10 mouse cellular contexts compared by ENCODE assay signal in genomic region chr12:79680698-79681072, GRCm38 (mm10).
DNase-seq lines count a peak whose midpoint lies in the region; ATAC-seq and TF ChIP-seq lines count a peak whose summit lies in the region.
"Had no signal": no experiment of that assay in that cellular context is flagged by ENCODE, and none has a peak within 500 bp of the region (broad histone marks: within the 10 kb centered on the region; RNA-seq: fewer than 3 reads in every experiment).

No protein-coding gene starts in this region.

- no peaks in the 10 kb centered on the region for H3K27me3 ChIP-seq in heart, adult 2 months (ENCODE audit: control insufficient read depth, insufficient read depth, low read length)
- H3K27me3 ChIP-seq in lung, embryonic 16.5 days (ENCODE audit: control insufficient read depth, insufficient read depth, low read depth, low read length), result no peaks in the 10 kb centered on the region
- no peaks in the 10 kb centered on the region for H3K27me3 ChIP-seq in lung, postnatal 0 days (replicated peaks; ENCODE audit: insufficient read depth, low read length)
- H3K27me3 ChIP-seq in intestine, embryonic 15.5 days (replicated peaks), result no peaks in the 10 kb centered on the region
- no peaks in the 10 kb centered on the region for H3K27me3 ChIP-seq in liver, embryonic 11.5 days (replicated peaks; ENCODE audit: control insufficient read depth, insufficient read depth, low read length)
- H3K27me3 ChIP-seq: neural tube, embryonic 12.5 days had no signal

- H3K9ac ChIP-seq in heart, adult 2 months (ENCODE audit: low read depth, low read length), result no peak overlapping the region
- H3K9ac ChIP-seq in lung, embryonic 16.5 days (ENCODE audit: low read length), result no peak overlapping the region
- no peak overlapping the region for H3K9ac ChIP-seq in lung, postnatal 0 days (replicated peaks; ENCODE audit: low read depth)
- H3K9ac ChIP-seq in intestine, embryonic 15.5 days, result no peak overlapping the region
- no peak overlapping the region for H3K9ac ChIP-seq in liver, embryonic 11.5 days (ENCODE audit: low read depth, low read length)
- H3K9ac ChIP-seq: neural tube, embryonic 12.5 days had no signal

- no peaks in the 10 kb centered on the region for H3K79me2 ChIP-seq in heart, adult 2 months (replicated peaks; ENCODE audit: control insufficient read depth, insufficient read depth, low read length)

- TF ChIP-seq POLR2A in heart, adult 2 months (IDR thresholded peaks at IDR 0.05; ENCODE audit: insufficient read depth, low read depth, low read length), result no peak

- H3K4me2 ChIP-seq in lung, embryonic 16.5 days (ENCODE audit: low read depth, low read length), result no peak overlapping the region
- H3K4me2 ChIP-seq in lung, postnatal 0 days (replicated peaks; ENCODE audit: low read depth, low read length), result no peak overlapping the region
- H3K4me2 ChIP-seq in intestine, embryonic 15.5 days (replicated peaks), result no peak overlapping the region
- H3K4me2 ChIP-seq in liver, embryonic 11.5 days, result no peak overlapping the region
- H3K4me2 ChIP-seq: neural tube, embryonic 12.5 days had no signal

- no peak for TF ChIP-seq CTCF in heart, adult 2 months (IDR thresholded peaks at IDR 0.05)
- TF ChIP-seq CTCF in lung, postnatal 0 days (IDR thresholded peaks at IDR 0.05), result no peak

- H3K4me3 ChIP-seq in heart, adult 2 months, result no peak overlapping the region
- H3K4me3 ChIP-seq in lung, embryonic 16.5 days (ENCODE audit: low read length), result no peak overlapping the region
- H3K4me3 ChIP-seq in lung, postnatal 0 days (ENCODE audit: low read depth, low read length), result no peak overlapping the region
- no peak overlapping the region for H3K4me3 ChIP-seq in intestine, embryonic 15.5 days (replicated peaks)
- H3K4me3 ChIP-seq in liver, embryonic 11.5 days (ENCODE audit: low read depth, low read length), result no peak overlapping the region
- H3K4me3 ChIP-seq: neural tube, embryonic 12.5 days had no signal

- no peaks in the 10 kb centered on the region for H3K36me3 ChIP-seq in heart, adult 2 months (ENCODE audit: control insufficient read depth, insufficient read depth, low read length)
- H3K36me3 ChIP-seq in lung, embryonic 16.5 days (ENCODE audit: control insufficient read depth, insufficient read depth, low read length), result no peaks in the 10 kb centered on the region
- no peaks in the 10 kb centered on the region for H3K36me3 ChIP-seq in lung, postnatal 0 days (ENCODE audit: insufficient read depth, low read length)
- H3K36me3 ChIP-seq in intestine, embryonic 15.5 days, result no peaks in the 10 kb centered on the region
- no peaks in the 10 kb centered on the region for H3K36me3 ChIP-seq in liver, embryonic 11.5 days (ENCODE audit: control insufficient read depth, insufficient read depth, low read length)
- H3K36me3 ChIP-seq: neural tube, embryonic 12.5 days had no signal

- no peaks in the 10 kb centered on the region for H3K9me3 ChIP-seq in lung, embryonic 16.5 days (ENCODE audit: control insufficient read depth, low read length)
- no peaks in the 10 kb centered on the region for H3K9me3 ChIP-seq in lung, postnatal 0 days (ENCODE audit: low read length)
- H3K9me3 ChIP-seq in intestine, embryonic 15.5 days, result no peaks in the 10 kb centered on the region
- no peaks in the 10 kb centered on the region for H3K9me3 ChIP-seq in liver, embryonic 11.5 days (ENCODE audit: control insufficient read depth, low read length)
- H3K9me3 ChIP-seq: neural tube, embryonic 12.5 days had no signal

- DNase-seq in heart, adult 2 months, result no peak
- no peak for DNase-seq in heart, adult 11 months
- DNase-seq in lung, postnatal 0 days (ENCODE audit: low spot score), result no peak
- DNase-seq in telencephalon, adult 2 months (ENCODE audit: low read depth, low spot score), result peak; percentile 19
- no peak for DNase-seq in cerebellum, postnatal 14 days
- DNase-seq in liver, embryonic 11.5 days (ENCODE audit: low spot score), result no peak
- DNase-seq: lung, postnatal 36 days had no signal

- no peak for ATAC-seq in lung, embryonic 16.5 days (ENCODE audit: low read depth)
- ATAC-seq in lung, postnatal 0 days, result no peak
- no peak for ATAC-seq in intestine, embryonic 15.5 days
- no peak for ATAC-seq in liver, embryonic 11.5 days (replicated peaks; ENCODE audit: low FRiP score)

- peak overlapping the region; percentile 73 for H3K27ac ChIP-seq in heart, adult 2 months
- H3K27ac ChIP-seq in lung, embryonic 16.5 days (ENCODE audit: low read length), result peak overlapping the region; percentile 62
- H3K27ac ChIP-seq in lung, postnatal 0 days (ENCODE audit: low read length), result no peak overlapping the region
- H3K27ac ChIP-seq in intestine, embryonic 15.5 days, result 0 out of 2 replicates have a peak overlapping the region, but pooled peaks have one; percentile 48
- no peak overlapping the region for H3K27ac ChIP-seq in liver, embryonic 11.5 days (ENCODE audit: low read depth, low read length)
- H3K27ac ChIP-seq: neural tube, embryonic 12.5 days had no signal

- peaks cover 15% of the 10 kb centered on the region for H3K4me1 ChIP-seq in heart, adult 2 months (ENCODE audit: control insufficient read depth, insufficient read depth, low read length)
- peaks cover 44% of the 10 kb centered on the region for H3K4me1 ChIP-seq in lung, embryonic 16.5 days (replicated peaks; ENCODE audit: control insufficient read depth, insufficient read depth, low read length)
- H3K4me1 ChIP-seq in lung, postnatal 0 days (ENCODE audit: insufficient read depth, low read depth, low read length), result peaks cover 11% of the 10 kb centered on the region; the same call in 1 of the 2 replicates
- H3K4me1 ChIP-seq in intestine, embryonic 15.5 days (replicated peaks), result peaks cover 34% of the 10 kb centered on the region
- peaks cover 8% of the 10 kb centered on the region for H3K4me1 ChIP-seq in liver, embryonic 11.5 days (replicated peaks; ENCODE audit: control insufficient read depth, insufficient read depth, low read length)

- WGBS in heart, adult 2 months, result 61% methylated on average over 3 of the region's 3 CpGs
- WGBS in lung, embryonic 16.5 days, result 52% methylated on average over 3 of the region's 3 CpGs
- WGBS in lung, postnatal 0 days, result 74% methylated on average over 3 of the region's 3 CpGs
- WGBS in intestine, embryonic 15.5 days, result 69% methylated on average over 3 of the region's 3 CpGs
- 75% methylated on average over 3 of the region's 3 CpGs for WGBS in liver, embryonic 11.5 days

- no peak for TF ChIP-seq EP300 in heart, adult 2 months (IDR thresholded peaks at IDR 0.05; ENCODE audit: insufficient read depth, low read depth, low read length)
- no peak for TF ChIP-seq EP300 in lung, postnatal 0 days (IDR thresholded peaks at IDR 0.05)

- intact Hi-C loops in heart, adult 2 months (cut with DNase I), result loop anchor here (2.0 kb wide), 1 partner anchor 42 kb away; no protein-coding TSS in a partner anchor

Comparison
In these comparisons a context has a peak if more than half of its experiments do, and no peak if none do; other contexts are left out.
1. H3K27ac ChIP-seq: peak in heart, adult 2 months (single experiment), lung, embryonic 16.5 days (single experiment) and intestine, embryonic 15.5 days (single experiment); none in lung, postnatal 0 days (single experiment) and liver, embryonic 11.5 days (single experiment).